Mouse (Mus musculus): ENCODE results near the gene Tnfrsf25.

DNA sequence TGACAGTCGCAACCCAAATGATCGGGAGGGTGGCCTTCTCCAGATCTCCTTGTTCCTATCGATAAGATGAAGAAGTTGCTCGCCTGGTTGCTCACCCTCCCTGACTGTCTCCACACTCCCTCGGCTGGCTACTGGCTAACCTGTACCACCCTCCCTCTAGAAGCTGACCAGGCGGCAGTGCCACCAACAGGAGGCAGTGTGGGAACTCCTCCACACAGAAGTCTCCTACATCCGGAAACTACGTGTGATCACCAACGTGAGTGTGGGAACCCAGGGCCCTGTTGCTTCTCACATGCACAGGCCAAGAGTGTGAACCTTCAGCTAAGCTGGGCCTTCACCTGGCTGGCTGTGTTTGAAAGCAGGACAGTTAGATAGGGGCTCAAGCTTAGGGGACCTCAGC is 9.0 kb upstream of the Tnfrsf25 start:
- TF ChIP-seq CTCF (conservative IDR thresholded peaks at IDR 0.05; ENCODE audit: low read length) (0 out of 2 replicates have a peak, but pooled peaks have one; percentile 18), NANOG (IDR thresholded peaks at IDR 0.05; ENCODE audit: borderline replicate concordance, low read length) (no peak)
